Mouse (Mus musculus): ENCODE results near the gene Pias4. TPM values are rescaled to one million over a fixed set of nuclear protein-coding genes. Genes with fewer than 3 reads are reported as not detected.

Pias4 gene
- polyA plus RNA-seq, 1 experiment from 2014 or later = 44.0 TPM

DNA sequence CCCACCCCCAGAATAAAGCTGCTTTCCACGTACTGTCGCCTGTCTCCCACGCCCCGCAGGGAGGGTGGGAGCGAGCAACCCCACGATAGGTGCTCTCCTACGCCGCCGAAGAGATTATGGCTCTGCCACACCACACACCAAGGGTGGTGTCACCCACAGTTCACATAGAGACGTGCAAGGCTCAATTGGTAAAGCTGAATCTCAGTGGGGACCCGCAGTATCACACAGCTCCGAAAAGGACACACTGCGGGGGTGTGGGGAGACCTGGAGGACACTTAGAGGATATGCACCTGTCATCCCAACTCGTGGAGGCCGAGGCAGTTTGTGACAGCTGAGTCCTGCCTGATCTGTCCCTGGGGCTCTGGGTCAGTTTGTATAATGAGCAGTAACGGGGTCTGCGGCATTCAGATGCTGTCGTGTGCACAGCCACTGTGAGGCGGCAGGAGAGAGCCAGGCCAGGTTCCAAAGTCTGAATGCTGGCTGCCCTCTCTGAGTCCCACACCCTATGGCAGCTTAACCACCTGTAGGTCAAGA is 25.3 kb upstream of the Pias4 start:
- Histone ChIP-seq H3K4me2 (ENCODE audit: low read length) (peak overlapping the region; percentile 95), H3K4me1 (ENCODE audit: control insufficient read depth, insufficient read depth, low read length) (peaks cover 9% of the 10 kb centered on the region), H3K4me3 (ENCODE audit: low read depth, low read length) (peak overlapping the region; percentile 56), H3K27ac (ENCODE audit: low read depth, low read length) (peak overlapping the region; percentile 94), H3K27me3 (replicated peaks; ENCODE audit: control insufficient read depth, insufficient read depth, low read length) (peaks cover 32% of the 10 kb centered on the region), H3K9me3 (replicated peaks; ENCODE audit: control insufficient read depth, low read length) (no peaks in the 10 kb centered on the region), H3K9ac (ENCODE audit: low read length) (peak overlapping the region; percentile 76), H3K36me3 (ENCODE audit: control insufficient read depth, insufficient read depth, low read length) (peaks cover 20% of the 10 kb centered on the region)
- DNase-seq (ENCODE audit: low spot score) (peak; percentile 42), ATAC-seq (no peak; the same call in 1 of the 2 replicates)
- WGBS = 2% methylated on average over 19 of the region's 19 CpGs

DNA sequence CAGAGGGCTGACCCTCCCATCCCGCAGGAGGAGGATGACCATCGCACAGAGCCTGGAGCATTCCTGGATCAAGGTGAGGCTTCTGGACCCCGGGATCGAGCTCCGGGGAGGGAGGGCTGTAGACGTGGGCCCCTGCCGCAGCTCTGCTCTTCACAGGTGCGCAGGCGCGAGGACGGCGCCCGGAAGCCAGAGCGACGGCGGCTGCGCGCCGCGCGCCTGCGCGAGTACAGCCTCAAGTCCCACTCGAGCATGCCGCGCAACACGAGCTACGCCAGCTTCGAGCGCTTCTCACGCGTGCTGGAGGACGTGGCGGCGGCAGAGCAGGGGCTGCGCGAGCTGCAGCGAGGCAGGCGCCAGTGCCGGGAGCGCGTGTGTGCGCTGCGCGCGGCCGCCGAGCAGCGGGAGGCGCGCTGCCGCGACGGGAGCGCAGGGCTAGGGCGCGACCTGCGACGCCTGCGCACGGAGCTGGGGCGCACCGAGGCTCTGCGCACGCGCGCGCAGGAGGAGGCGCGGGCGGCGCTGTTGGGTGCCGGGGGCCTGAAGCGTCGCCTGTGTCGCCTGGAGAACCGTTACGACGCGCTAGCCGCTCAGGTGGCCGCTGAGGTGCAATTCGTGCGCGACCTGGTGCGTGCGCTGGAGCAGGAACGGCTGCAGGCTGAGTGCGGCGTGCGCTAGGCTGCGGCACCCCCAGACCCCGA is 24.7 kb upstream of the Pias4 start:
- H3K4me3 ChIP-seq (ENCODE audit: low read depth, low read length) = peak overlapping the region; percentile 56
- ATAC-seq (peak; percentile 92), DNase-seq (ENCODE audit: low spot score) (peak; percentile 94)
- H3K36me3 ChIP-seq (ENCODE audit: control insufficient read depth, insufficient read depth, low read length) = peaks cover 20% of the 10 kb centered on the region
- 2% methylated on average over 87 of the region's 93 CpGs for WGBS
- peak overlapping the region; percentile 94 for H3K27ac ChIP-seq (ENCODE audit: low read depth, low read length)
- peak overlapping the region; percentile 76 for H3K9ac ChIP-seq (ENCODE audit: low read length)
- peaks cover 9% of the 10 kb centered on the region for H3K4me1 ChIP-seq (ENCODE audit: control insufficient read depth, insufficient read depth, low read length)
- H3K9me3 ChIP-seq (replicated peaks; ENCODE audit: control insufficient read depth, low read length) = no peaks in the 10 kb centered on the region
- peaks cover 32% of the 10 kb centered on the region for H3K27me3 ChIP-seq (replicated peaks; ENCODE audit: control insufficient read depth, insufficient read depth, low read length)
- H3K4me2 ChIP-seq (ENCODE audit: low read length) = peak overlapping the region; percentile 95

DNA sequence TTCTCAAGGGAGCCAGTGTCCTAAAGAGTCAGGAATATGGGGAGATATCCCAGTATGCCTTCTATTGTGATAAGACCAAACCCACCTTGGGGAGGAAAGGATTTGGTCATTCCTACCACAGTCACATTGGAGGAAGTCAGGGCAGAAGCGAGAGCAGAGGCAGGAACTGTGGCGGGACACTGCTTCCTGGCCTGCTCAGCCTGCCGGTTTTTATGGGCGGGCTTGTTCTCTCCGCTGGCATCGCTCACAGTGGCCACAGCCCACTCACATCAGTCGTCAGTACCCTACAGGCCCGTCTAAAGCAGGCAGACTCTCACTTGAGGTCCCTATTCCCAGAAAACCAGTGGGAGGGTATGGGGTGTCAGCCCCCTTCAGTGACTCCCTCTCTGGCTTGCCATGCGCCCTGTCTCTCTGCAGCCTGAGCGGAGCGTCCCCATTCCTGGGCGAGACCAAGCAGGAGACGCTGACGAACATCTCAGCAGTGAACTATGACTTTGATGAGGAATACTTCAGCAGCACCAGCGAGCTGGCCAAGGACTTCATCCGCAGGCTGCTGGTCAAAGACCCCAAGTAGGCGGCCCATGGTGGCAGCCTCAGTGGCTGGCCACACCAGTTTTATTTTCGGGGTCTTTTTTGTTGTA is 23.7 kb upstream of the Pias4 start:
- no peak for DNase-seq (ENCODE audit: low spot score)
- Histone ChIP-seq H3K27me3 (replicated peaks; ENCODE audit: control insufficient read depth, insufficient read depth, low read length) (peaks cover 25% of the 10 kb centered on the region), H3K9me3 (replicated peaks; ENCODE audit: control insufficient read depth, low read length) (no peaks in the 10 kb centered on the region), H3K36me3 (ENCODE audit: control insufficient read depth, insufficient read depth, low read length) (peaks cover 27% of the 10 kb centered on the region), H3K27ac (ENCODE audit: low read depth, low read length) (no peak overlapping the region), H3K4me3 (ENCODE audit: low read depth, low read length) (peak overlapping the region; percentile 56; the same call in 1 of the 2 replicates), H3K4me1 (ENCODE audit: control insufficient read depth, insufficient read depth, low read length) (peaks cover 9% of the 10 kb centered on the region), H3K4me2 (ENCODE audit: low read length) (peak overlapping the region; percentile 95), H3K9ac (ENCODE audit: low read length) (no peak overlapping the region)
- WGBS = 88% methylated on average over 18 of the region's 18 CpGs
- no peak for ATAC-seq

DNA sequence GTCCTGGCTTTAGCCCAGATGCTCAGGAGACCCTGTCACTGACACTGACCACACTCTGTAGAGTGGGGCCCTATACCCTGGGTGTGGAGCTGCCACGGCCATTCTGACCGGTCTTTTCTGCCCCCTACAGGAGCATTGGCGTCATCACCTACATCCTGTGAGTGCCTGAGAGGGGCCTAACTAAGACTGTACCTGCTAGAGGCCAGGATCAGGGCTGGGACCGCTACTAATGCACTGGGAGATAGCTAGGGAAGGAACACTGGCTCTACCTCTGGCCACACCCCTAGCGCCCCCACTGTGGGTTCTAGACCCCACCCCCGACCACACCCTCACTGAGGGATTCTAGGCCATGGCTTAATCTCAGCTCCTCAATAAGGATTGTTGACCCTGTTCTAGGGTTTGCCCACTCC is 23.2 kb upstream of the Pias4 start:
- WGBS = 74% methylated on average over 6 of the region's 6 CpGs
- Histone ChIP-seq H3K4me1 (ENCODE audit: control insufficient read depth, insufficient read depth, low read length) (peaks cover 9% of the 10 kb centered on the region), H3K36me3 (ENCODE audit: control insufficient read depth, insufficient read depth, low read length) (peaks cover 30% of the 10 kb centered on the region), H3K9me3 (replicated peaks; ENCODE audit: control insufficient read depth, low read length) (no peaks in the 10 kb centered on the region), H3K9ac (ENCODE audit: low read length) (no peak overlapping the region), H3K4me3 (ENCODE audit: low read depth, low read length) (no peak overlapping the region), H3K4me2 (ENCODE audit: low read length) (no peak overlapping the region), H3K27ac (ENCODE audit: low read depth, low read length) (no peak overlapping the region), H3K27me3 (replicated peaks; ENCODE audit: control insufficient read depth, insufficient read depth, low read length) (peaks cover 20% of the 10 kb centered on the region)
- DNase-seq (ENCODE audit: low spot score) = no peak
- ATAC-seq = no peak

DNA sequence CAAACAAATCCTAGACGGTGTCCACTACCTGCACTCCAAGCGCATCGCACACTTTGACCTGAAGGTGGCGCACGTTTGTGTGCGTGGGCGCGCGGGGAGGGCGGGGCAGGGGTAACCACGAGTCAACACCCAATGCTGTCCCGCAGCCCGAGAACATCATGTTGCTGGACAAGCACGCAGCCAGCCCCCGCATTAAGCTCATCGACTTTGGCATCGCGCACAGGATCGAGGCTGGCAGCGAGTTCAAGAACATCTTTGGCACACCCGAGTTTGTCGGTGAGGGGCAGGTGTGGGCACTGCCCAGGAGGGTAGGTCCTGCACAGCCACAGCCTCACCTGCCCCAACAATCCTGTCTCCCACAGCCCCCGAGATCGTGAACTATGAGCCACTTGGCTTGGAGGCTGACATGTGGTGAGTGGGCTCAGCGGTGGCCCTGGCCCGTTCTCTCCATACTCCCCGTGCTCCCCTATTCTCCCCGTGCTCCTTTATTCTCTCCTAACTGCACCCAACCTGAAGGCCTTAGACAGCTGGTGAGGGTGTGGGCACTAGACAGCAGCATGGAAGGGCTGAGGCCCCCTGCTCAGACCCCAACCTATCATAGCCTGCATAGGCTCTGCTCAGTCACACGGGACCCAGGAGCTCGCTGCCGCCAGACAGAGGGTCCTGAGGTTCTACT is 22.7 kb upstream of the Pias4 start:
- H3K27me3 ChIP-seq (replicated peaks; ENCODE audit: control insufficient read depth, insufficient read depth, low read length) = peaks cover 14% of the 10 kb centered on the region

DNA sequence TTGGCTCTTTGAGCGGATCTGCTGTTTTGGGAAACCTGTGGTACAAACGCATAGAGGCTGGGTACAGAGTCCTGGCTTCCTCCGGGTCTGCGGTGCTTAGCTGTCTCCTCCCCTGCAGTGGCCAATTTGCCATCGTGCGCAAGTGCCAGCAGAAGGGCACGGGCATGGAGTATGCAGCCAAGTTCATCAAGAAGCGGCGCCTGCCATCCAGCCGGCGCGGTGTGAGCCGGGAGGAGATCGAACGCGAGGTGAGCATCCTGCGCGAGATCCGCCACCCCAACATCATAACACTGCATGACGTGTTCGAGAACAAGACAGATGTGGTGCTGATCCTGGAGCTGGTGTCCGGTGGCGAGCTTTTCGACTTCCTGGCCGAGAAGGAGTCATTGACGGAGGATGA is 22.1 kb upstream of the Pias4 start:
- ATAC-seq (no peak), DNase-seq (ENCODE audit: low spot score) (no peak)
- H3K4me1 ChIP-seq (ENCODE audit: control insufficient read depth, insufficient read depth, low read length) = peaks cover 9% of the 10 kb centered on the region
- H3K27ac ChIP-seq (ENCODE audit: low read depth, low read length) = no peak overlapping the region
- H3K27me3 ChIP-seq (replicated peaks; ENCODE audit: control insufficient read depth, insufficient read depth, low read length) = peaks cover 9% of the 10 kb centered on the region
- no peaks in the 10 kb centered on the region for H3K9me3 ChIP-seq (replicated peaks; ENCODE audit: control insufficient read depth, low read length)
- 86% methylated on average over 26 of the region's 26 CpGs for WGBS
- no peak overlapping the region for H3K4me3 ChIP-seq (ENCODE audit: low read depth, low read length)
- H3K9ac ChIP-seq (ENCODE audit: low read length) = no peak overlapping the region
- H3K4me2 ChIP-seq (ENCODE audit: low read length) = no peak overlapping the region
- peaks cover 40% of the 10 kb centered on the region for H3K36me3 ChIP-seq (ENCODE audit: control insufficient read depth, insufficient read depth, low read length)

More for the DNA sequence above, 22.7 kb upstream of the Pias4 start:
- peaks cover 34% of the 10 kb centered on the region for H3K36me3 ChIP-seq (ENCODE audit: control insufficient read depth, insufficient read depth, low read length)
- H3K9me3 ChIP-seq (replicated peaks; ENCODE audit: control insufficient read depth, low read length) = no peaks in the 10 kb centered on the region
- no peak overlapping the region for H3K4me2 ChIP-seq (ENCODE audit: low read length)
- DNase-seq (ENCODE audit: low spot score) = no peak
- no peak overlapping the region for H3K9ac ChIP-seq (ENCODE audit: low read length)
- ATAC-seq = no peak
- WGBS = 69% methylated on average over 31 of the region's 31 CpGs
- peaks cover 9% of the 10 kb centered on the region for H3K4me1 ChIP-seq (ENCODE audit: control insufficient read depth, insufficient read depth, low read length)
- H3K4me3 ChIP-seq (ENCODE audit: low read depth, low read length) = no peak overlapping the region
- H3K27ac ChIP-seq (ENCODE audit: low read depth, low read length) = no peak overlapping the region

DNA sequence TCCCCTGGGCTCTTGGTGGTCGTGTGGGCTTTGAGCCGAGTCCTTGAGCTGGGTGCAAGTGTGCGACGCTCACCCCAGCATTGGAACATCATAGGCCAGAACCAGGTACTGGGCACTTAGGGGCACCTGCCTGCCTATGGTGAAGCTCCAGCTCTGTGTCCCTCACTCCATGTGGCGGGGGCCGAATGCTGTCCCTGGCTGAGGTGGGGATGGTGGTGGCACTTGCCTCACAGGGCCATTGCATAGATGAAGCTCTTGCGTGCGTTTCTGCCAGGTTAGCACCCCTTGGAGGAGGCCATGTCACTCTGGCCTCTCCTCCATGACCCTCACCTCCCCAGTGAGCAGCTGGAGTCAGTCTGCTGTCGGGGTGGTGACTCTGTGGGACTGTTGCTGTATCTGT is 19.4 kb upstream of the Pias4 start:
- peaks cover 51% of the 10 kb centered on the region for H3K36me3 ChIP-seq (ENCODE audit: control insufficient read depth, insufficient read depth, low read length)
- H3K9me3 ChIP-seq (replicated peaks; ENCODE audit: control insufficient read depth, low read length) = no peaks in the 10 kb centered on the region
- ATAC-seq = no peak
- 91% methylated on average over 9 of the region's 9 CpGs for WGBS
- peaks cover 3% of the 10 kb centered on the region for H3K4me1 ChIP-seq (ENCODE audit: control insufficient read depth, insufficient read depth, low read length)
- H3K4me3 ChIP-seq (ENCODE audit: low read depth, low read length) = no peak overlapping the region
- no peaks in the 10 kb centered on the region for H3K27me3 ChIP-seq (replicated peaks; ENCODE audit: control insufficient read depth, insufficient read depth, low read length)
- no peak overlapping the region for H3K4me2 ChIP-seq (ENCODE audit: low read length)
- H3K27ac ChIP-seq (ENCODE audit: low read depth, low read length) = no peak overlapping the region
- no peak overlapping the region for H3K9ac ChIP-seq (ENCODE audit: low read length)
- DNase-seq (ENCODE audit: low spot score) = no peak

DNA sequence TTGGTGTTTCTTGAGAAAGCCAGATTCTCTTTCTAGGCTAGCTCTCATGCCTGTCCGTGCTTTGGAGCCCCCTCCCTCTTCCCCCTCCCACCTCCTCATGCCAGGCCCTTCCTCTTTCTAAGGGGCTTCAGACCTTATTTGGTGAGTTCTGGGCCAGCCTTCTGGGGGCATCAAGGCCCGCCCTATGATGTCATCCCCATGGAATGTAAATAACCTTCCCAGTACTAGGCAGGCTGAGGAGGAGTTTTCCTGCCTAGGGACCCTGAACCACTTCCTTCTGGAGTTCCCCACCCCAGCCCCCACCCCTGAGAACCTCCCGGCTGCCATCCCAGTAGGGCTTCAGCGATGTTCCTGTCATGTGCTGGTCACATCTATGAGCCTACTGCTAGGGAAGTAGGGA is 17.0 kb upstream of the Pias4 start:
- DNase-seq (ENCODE audit: low spot score) (no peak), ATAC-seq (no peak)
- H3K4me1 ChIP-seq (ENCODE audit: control insufficient read depth, insufficient read depth, low read length) = no peaks in the 10 kb centered on the region
- H3K27me3 ChIP-seq (replicated peaks; ENCODE audit: control insufficient read depth, insufficient read depth, low read length) = no peaks in the 10 kb centered on the region
- peaks cover 58% of the 10 kb centered on the region for H3K36me3 ChIP-seq (ENCODE audit: control insufficient read depth, insufficient read depth, low read length)
- H3K4me3 ChIP-seq (ENCODE audit: low read depth, low read length) = no peak overlapping the region
- no peak overlapping the region for H3K27ac ChIP-seq (ENCODE audit: low read depth, low read length)
- WGBS = 63% methylated on average over 4 of the region's 4 CpGs
- H3K9me3 ChIP-seq (replicated peaks; ENCODE audit: control insufficient read depth, low read length) = no peaks in the 10 kb centered on the region
- no peak overlapping the region for H3K9ac ChIP-seq (ENCODE audit: low read length)
- H3K4me2 ChIP-seq (ENCODE audit: low read length) = no peak overlapping the region
